9 mouse cellular contexts compared by ENCODE assay signal in genomic region chr12:85032710-85033109, GRCm38 (mm10). TPM values are rescaled to one million over a fixed set of nuclear protein-coding genes. Genes with fewer than 3 reads are reported as not detected.
A peak's percentile ranks its signal among the peaks of the same experiment; 100 is the strongest.
DNase-seq lines count a peak whose midpoint lies in the region; ATAC-seq lines count a peak whose summit lies in the region.
"Had no signal": no experiment of that assay in that cellular context is flagged by ENCODE, and none has a peak within 500 bp of the region (broad histone marks: within the 10 kb centered on the region; RNA-seq: fewer than 3 reads in every experiment).

No protein-coding gene starts in this region.

- 78% methylated on average over 2 of the region's 2 CpGs for WGBS in liver, embryonic 12.5 days (ENCODE audit: insufficient replicate concordance)

- H3K4me1 ChIP-seq in liver, embryonic 12.5 days: no peaks in the 10 kb centered on the region

- H3K9me3 ChIP-seq in liver, embryonic 12.5 days (replicated peaks): no peaks in the 10 kb centered on the region

- DNase-seq in cerebellum, postnatal 14 days: peak; percentile 51 to 68
- no peak for DNase-seq in cerebellum, adult 11-12 months
- DNase-seq in liver: peak; percentile 46
- DNase-seq in c-Kit-positive CD71-positive TER-119-negative erythroid progenitor cells, embryonic 14.5 days (ENCODE audit: low read depth): peak; percentile 50
- DNase-seq in lung, postnatal 36 days: peak; percentile 51
- no peak for DNase-seq in layer of hippocampus, postnatal 14 days (ENCODE audit: low spot score in 2 of 2)
- no peak for DNase-seq in yolk sac, embryonic 10.5 days (ENCODE audit: low spot score)

- peaks cover 67% of the 10 kb centered on the region for H3K36me3 ChIP-seq in liver, embryonic 12.5 days

- H3K27ac ChIP-seq in liver, embryonic 12.5 days: no peak overlapping the region
- H3K27ac ChIP-seq: macrophage had no signal

- no peaks in the 10 kb centered on the region for H3K27me3 ChIP-seq in liver, embryonic 12.5 days (replicated peaks)

- H3K9ac ChIP-seq in liver, embryonic 12.5 days: no peak overlapping the region

- H3K4me2 ChIP-seq in liver, embryonic 12.5 days: no peak overlapping the region

- ATAC-seq in liver, embryonic 12.5 days: no peak

- H3K4me3 ChIP-seq in liver, embryonic 12.5 days: no peak overlapping the region

RNA-seq across cellular contexts. Expression of gene Ylpm1, which starts 36.6 kb away (rescaled TPM):
- 12.4 and 13.7 TPM in 2 replicates for polyA plus RNA-seq in liver, embryonic 12.5 days (2016; fragmentation: Nextera tagmentation; extraction: Ambion mirVana)
- total RNA-seq in layer of hippocampus, postnatal 14 days (2021): 100 to 1,000 TPM; 114 to 128 TPM

Comparison
In these comparisons a context has a peak if more than half of its experiments do, and no peak if none do; other contexts are left out.
1. DNase-seq: peak in cerebellum, postnatal 14 days (2 of 2), liver (single experiment), c-Kit-positive CD71-positive TER-119-negative erythroid progenitor cells, embryonic 14.5 days (single experiment) and lung, postnatal 36 days (single experiment); none in cerebellum, adult 11-12 months (single experiment), layer of hippocampus, postnatal 14 days (0 of 2) and yolk sac, embryonic 10.5 days (single experiment).